Mouse (Mus musculus) MEL (cell line): ENCODE data around the gene Fgf8.

Source experiments
- CTCF ChIP-seq, 3 experiments: IDR thresholded peaks in 2 of 3; conservative IDR thresholded peaks in 1 of 3; 2 replicates each; pipeline ENCODE4 v1.5.1; 2011 to 2012; ENCODE audit warnings: low read length in 3 of 3, low read depth in 2 of 3, mild to moderate bottlenecking in 2 of 3, improper control_type of control experiment in 1 of 3, inconsistent platforms in 1 of 3, mixed read lengths in 1 of 3, moderate library complexity in 1 of 3; ENCODE audit not compliant: control insufficient read depth in 1 of 3, insufficient read depth in 1 of 3, poor library complexity in 1 of 3, severe bottlenecking in 1 of 3
- E2F4 ChIP-seq: IDR thresholded peaks from 2 replicates; pipeline ENCODE4 v1.6.1; 2011; ENCODE audit warnings: low read depth, low read length, improper control_type of control experiment, borderline replicate concordance
- ELF1 ChIP-seq: IDR thresholded peaks from 2 replicates; pipeline ENCODE4 v1.6.1; 2014; ENCODE audit warnings: low read depth, mild to moderate bottlenecking, inconsistent platforms, low read length, improper control_type of control experiment, moderate library complexity
- EP300 ChIP-seq, 2 experiments: IDR thresholded peaks; 2 replicates each; pipeline ENCODE4 v1.6.1; 2011; ENCODE audit warnings: improper control_type of control experiment in 2 of 2, low read length in 2 of 2, low read depth in 1 of 2, mild to moderate bottlenecking in 1 of 2
- POLR2AphosphoS2 ChIP-seq: IDR thresholded peaks from 2 replicates; pipeline ENCODE4 v1.6.1; 2011; ENCODE audit warnings: low read length, improper control_type of control experiment
- TAL1 ChIP-seq: IDR thresholded peaks from 2 replicates; pipeline ENCODE4 v1.6.1; 2012; ENCODE audit warnings: mild to moderate bottlenecking, inconsistent platforms, low read length, moderate library complexity, mixed read lengths
- TCF12 ChIP-seq: IDR thresholded peaks from 2 replicates; pipeline ENCODE4 v1.6.1; 2014; ENCODE audit warnings: low read depth, mild to moderate bottlenecking, inconsistent platforms, low read length, improper control_type of control experiment, moderate library complexity
- USF1 ChIP-seq: IDR thresholded peaks from 2 replicates; pipeline ENCODE4 v1.6.1; 2014; ENCODE audit warnings: low read depth, mild to moderate bottlenecking, inconsistent platforms, low read length, improper control_type of control experiment, moderate library complexity
- ZMIZ1 ChIP-seq: IDR thresholded peaks from 2 replicates; pipeline ENCODE4 v1.6.1; 2012; ENCODE audit warnings: low read depth, mild to moderate bottlenecking, inconsistent platforms, low read length, improper control_type of control experiment, moderate library complexity

- TF ChIP-seq TCF12 (no peak), CTCF (IDR thresholded peaks at IDR 0.05 in 2 of 3, conservative IDR thresholded peaks at IDR 0.05 in 1 of 3; ENCODE audit: control insufficient read depth in 1 of 3, insufficient read depth in 1 of 3, low read depth in 2 of 3, low read length in 3 of 3, poor library complexity in 1 of 3, severe bottlenecking in 1 of 3) (no peak), ZMIZ1 (no peak), POLR2AphosphoS2 (no peak), ELF1 (no peak), E2F4 (no peak), TAL1 (no peak), USF1 (no peak), EP300 (IDR thresholded peaks at IDR 0.05; ENCODE audit: low read depth in 1 of 2, low read length in 2 of 2) (no peak)
Observed at GRCm38 (mm10) chr19:45740233-45740632, 2.5 kb downstream of the Fgf8 start.
